Mouse (Mus musculus): ENCODE data around the gene Tmem255b.

Gene Tmem255b

DNA sequence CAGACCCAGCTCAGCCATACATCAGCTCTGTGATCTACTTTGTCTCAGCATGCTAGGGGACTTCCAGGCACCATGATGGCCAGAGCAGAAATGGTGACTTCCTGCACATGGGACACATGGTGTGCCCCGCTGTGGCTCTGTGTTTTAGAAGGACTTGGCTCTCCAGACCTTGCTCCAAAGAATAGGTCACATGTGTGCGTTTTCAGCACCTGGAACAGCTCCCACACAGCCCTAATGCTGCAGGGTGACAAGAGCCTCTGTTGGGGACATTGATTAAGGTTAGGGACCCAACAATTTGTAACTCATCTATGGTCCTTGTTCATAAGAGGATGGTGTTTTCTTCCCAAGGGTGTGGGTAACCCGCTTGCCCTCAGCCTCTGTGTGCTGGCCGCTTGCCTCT is 13.2 kb downstream of the Tmem255b start:
- DNase-seq (ENCODE audit: low spot score): no peak

DNA sequence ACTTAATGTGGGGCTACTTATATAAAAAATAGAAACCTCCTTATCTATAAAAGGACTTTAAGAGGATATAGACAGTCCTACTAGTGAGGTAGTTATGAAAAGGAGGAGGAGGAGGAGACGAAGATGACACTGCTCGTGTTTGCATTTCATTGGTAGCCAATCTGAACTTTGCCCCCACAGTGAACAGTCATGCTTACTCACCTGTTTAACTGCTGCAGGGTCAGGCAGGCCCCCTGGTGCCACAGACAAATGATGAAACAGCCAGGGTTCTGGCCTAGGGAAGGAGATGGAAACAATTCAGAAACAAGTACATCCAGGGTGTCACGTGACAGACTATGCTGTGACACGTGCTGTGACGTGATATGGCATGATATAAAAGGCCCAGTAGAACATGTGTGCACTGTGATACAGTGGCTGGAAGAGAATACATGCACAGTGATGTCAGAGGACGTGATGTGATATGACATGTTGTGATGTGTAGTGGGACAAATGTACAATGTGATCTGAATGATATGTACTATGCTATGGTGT is 16.8 kb downstream of the Tmem255b start:
- no peak for DNase-seq (ENCODE audit: low spot score)

DNA sequence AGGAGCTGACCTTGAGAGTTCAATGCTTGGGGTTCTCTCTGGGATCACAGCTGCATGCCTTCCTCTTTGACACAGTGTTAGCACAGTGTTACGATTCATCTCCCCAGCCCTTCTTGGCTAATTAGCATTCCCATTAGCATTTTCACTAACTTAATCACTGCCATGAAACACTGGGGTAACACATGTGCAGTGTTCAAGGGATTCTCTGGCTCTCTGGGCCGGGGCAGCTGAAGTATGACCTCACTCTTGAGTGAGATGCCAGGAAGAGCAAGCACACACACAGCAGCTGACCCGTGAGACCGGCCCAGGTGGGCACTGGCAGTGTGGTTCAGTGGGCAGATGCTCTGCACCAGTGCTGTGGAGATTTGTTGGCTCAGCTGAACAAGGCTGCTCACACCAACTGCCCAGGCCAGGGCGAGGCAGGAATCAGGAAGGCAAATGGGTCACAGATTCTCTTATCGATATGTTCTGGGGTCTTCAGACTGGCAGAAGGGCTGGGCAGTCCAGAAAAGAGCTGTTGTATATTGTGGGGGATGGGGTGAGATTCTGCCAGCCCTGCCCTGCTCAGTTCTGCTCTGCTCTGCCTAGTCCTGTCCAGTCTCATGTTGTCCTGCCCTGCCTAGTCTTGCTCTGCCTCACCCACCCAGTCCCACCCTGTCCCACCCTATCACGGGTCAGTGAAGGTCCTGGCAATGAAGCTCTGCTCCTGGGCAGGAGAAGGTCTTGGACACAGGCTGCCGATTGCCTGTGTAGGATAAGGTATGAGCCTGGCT is 19.5 kb downstream of the Tmem255b start:
- DNase-seq (ENCODE audit: low spot score): peak; percentile 48

DNA sequence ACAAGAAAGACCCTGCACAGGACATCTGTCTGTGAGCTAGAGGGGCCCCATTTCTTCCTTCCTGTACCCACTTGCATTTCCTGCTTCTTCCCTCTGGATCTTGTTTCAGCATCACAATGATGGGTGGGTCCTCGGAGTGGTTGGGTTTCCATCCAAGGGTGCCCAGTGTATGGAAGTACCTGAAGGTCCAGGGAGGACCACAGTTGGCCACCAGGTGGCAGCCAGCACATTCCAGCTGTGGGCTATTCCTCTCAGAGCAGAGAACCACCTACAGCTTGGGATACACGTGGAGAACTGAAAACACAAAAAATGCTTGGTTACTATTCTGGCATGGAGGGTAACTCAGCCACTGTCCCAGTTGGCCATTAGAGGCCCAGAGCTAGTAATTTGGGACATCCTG is 20.3 kb downstream of the Tmem255b start:
- peak; percentile 58 for DNase-seq (ENCODE audit: low spot score)

DNA sequence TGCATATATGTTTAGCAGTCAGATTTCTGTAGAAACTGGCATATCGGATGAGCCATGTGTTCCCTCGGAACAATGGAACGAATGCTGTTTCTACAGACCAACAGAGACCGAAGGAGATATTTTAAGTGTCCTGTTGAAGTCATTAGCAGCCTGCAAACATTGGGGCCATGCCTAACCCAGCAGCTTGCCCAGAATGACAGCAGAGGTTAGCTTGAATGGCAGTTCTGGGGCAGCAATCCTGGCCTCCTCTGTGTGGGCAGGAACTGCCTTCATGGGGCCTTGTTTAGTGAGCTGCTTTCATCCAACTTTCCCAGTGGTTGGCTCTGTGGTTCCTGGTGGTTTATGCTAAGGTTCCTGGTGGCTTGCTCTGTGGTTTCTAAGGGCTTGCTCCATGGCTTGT is 24.4 kb downstream of the Tmem255b start:
- DNase-seq (ENCODE audit: low spot score): no peak

DNA sequence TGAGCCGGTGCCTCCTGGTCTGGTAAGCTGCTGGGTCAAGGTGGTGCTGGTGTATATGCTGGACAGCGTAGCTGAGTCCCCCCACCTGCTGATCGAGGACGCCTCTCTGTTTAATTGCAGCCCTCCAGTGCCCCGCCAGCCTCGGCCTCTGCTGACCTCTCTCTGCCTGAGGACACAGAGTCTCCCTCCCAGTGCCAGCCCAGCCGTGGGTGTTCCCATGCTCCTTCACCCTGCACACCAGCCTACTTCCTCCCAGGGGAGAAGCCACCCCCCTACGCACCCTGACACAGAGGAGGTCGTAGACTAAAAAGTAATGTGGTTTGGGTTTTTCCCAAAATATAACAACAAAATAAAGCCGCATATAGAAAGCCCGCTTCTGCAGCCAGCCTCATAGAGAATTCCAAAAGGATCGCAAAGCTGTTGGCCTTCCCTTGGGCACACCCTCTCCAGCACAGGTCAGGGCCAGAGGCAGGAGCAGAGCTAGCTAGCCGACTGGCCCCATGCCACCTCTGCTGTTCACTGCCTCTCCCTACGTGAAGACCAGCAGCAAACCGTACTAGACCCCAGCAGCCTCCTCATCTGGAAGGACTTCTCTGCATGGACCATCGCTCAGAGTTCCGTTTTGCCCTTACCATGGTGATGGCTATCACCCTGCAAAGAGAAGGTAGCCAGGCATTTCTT is 26.2 kb downstream of the Tmem255b start:
- DNase-seq (ENCODE audit: low spot score): no peak

DNA sequence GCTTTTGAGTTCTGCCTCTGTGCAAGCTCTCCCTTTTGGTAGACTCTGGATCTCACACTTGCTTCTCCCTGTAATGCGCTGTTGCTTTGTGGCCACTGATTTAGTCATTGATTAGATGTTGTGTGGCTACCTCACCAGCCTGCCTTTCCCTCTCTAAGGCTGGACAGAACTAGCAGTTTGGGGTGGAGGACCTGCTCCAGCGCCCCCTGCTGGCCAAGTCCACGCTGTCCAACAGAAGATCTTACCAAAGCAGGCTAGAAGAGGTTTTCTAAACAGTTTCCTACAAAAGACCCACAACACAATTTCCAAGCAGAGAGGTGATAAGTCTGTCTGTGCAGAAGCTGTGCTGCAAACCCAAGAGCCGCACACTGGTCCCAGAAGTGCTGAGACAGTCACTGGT is 26.9 kb downstream of the Tmem255b start:
- DNase-seq (ENCODE audit: low spot score): peak; percentile 81

DNA sequence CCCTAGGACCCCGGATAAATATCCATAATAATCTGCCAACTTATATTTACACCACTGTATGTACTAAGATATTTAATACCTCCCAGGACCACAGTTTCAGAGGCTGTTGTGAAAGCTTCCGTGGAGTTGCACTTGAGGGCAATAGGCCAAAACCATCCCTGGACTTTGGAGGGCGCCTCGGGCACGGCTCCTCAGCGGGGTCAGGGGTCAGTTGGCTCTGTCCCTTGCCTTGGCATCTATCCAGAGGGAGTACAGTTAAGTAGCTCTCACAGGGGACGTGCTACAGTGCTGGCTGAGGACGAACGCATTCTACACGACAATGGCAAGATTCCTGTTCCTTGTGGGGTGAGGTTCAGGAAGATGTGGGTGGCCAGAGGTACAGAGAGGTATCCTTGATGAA is 27.4 kb downstream of the Tmem255b start:
- DNase-seq (ENCODE audit: low spot score): no peak

DNA sequence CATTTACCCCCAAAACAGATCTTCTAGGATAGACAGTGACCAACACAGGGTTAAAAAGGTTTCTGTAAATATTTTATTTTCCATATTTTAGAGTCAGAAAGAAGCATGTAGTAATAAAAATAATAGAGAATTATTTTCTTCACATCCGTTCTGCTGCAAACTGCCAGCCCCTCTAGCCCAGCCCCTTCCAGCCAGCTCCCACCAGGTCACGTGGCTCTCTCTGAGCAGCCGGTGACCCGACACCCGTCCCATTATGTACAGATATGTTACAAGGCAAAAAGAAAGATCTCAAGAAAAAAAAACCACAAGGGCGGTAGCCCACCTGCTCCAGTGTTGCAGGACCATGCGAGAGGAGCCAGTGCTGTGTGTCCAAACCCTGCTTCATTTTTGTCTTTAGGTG is 30.3 kb downstream of the Tmem255b start:
- DNase-seq (ENCODE audit: low spot score): no peak

DNA sequence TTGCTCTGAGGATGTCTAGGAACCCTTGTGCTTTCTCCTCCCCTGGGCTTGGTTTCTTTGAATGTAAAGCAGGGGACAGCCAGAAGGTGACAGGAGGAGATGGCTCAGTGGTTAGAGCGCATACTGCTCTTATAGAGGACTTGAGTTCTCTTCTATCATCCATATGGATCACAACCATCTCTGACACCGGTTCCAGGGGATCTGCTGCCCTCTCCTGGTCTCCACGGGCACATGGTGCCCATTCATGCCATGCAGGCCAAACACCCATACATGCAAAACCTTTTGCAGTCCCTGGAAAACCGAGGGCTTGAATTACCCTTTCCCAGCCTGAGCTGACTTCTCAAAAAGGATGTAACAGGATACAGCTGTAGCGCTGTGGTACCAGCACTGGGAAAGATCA is 32.0 kb downstream of the Tmem255b start:
- DNase-seq (ENCODE audit: low spot score): no peak

DNA sequence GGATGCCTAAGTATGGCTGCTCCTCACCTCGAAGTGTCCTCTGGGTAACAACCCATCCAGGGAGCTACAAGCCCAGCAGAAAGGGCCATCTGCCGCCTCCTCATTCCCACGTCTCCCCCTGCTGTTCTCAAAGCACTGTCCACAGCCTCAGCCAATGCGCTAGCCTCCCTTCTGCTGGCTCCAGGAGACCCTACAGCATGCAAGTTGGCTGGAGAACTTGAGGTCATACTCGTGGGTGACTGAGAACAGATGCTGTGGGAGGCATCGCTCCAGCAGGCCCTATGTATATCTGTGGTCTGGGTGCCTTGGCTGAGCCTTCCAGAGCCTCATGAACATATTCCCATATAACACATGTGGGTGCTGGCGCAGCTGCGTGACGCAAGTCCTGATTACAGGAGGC is 33.7 kb downstream of the Tmem255b start:
- DNase-seq (ENCODE audit: low spot score): no peak

DNA sequence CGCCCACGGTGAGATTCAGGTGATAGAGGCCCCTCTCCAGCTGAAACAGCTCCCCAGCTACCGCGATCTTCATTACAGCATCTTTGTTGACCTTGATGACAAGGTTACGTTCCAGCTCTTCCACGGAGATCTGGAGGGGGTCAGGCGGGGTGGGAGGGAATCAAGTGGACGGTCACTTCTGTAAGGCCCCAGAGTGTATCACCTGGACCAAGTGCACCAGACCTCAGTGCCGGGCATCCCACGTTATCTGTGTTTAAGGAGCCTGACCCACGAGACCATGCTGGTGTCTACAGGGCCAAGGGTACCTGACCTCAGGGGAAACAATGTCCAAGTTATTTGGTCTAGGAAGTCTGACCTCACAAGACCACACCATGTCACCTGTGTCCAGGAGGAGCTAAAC is 36.5 kb downstream of the Tmem255b start:
- no peak for DNase-seq (ENCODE audit: low spot score)

DNA sequence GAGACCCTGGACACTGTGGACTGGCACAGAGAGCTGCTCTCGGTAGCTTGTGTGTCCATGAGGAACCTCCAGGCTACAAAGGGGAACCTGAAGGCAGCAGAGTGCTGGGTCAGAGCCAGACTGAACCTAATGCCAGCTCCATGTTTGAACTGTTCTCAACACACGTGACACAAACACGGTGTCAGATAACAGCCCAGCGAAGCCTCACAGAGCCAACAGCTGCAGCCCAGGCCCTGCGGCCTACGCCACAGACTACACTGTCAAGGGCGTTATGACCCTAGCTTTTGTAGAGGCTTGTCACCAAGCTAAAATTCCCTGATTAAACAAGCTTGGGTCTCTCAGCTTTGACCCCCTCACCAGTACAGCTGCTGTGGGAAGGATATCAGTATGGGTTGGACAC is 37.3 kb downstream of the Tmem255b start:
- no peak for DNase-seq (ENCODE audit: low spot score)

DNA sequence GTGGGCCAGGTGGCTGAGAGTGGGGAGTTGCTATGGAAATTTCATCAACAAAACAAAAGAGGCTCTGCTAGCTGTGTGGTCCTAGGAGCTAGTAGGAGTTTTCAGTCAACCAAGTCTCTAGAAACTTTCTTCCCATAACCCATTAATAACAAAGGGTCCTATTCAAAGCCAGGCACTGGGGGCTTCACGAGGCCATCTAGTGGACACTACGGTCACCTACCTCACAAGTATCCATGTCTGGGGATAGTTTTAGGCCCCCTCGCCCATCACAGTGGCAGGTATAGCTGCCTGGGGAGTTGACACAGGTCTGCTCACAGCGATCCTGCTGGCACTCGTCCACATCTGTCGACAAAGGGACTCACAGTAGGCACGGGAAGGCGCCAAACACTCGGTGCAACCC is 40.9 kb downstream of the Tmem255b start:
- DNase-seq (ENCODE audit: low spot score): no peak

DNA sequence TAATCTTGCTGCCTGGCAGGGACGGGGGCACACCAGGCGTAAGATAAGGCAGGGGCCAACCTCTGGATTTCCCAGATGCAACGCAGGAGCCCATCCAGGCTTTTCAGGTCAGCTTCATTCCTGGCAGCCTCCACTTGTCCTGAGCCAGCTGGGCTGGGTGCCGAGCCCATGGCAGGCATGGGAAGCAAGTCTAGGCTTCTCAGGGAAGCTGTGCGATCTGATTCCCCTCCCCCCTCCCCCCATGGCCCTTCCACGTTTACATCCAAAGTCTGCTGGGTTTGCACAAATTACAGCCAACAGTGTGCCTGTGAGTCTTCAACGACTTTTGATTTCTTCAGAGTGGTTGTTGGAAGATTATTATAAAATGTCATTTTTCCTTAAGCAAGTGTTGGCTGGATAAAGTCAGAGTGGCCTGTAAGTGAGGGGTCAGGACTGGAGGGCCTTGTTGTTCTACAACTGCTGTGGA is 46.1 kb downstream of the Tmem255b start:
- no peak for DNase-seq (ENCODE audit: low spot score)

DNA sequence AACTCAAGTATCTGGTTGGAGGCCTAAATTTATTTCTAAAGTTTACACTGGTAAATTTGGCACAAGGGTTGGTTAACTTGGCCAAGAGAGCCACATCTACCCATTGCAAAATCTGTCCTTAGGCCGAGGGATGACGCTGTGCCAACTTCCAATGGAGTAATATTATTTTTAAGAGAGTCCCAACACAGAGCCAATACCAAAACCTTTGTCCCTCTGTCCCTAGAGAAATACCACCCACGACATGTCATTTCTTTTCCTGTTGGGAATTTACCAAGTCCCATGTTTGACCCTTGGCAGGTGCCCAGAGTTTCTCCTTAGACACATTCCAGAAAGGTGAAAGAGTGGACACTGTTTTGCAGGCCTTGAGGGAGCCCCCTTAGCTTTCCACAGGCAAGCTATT is 46.6 kb downstream of the Tmem255b start:
- DNase-seq (ENCODE audit: low spot score): no peak

DNA sequence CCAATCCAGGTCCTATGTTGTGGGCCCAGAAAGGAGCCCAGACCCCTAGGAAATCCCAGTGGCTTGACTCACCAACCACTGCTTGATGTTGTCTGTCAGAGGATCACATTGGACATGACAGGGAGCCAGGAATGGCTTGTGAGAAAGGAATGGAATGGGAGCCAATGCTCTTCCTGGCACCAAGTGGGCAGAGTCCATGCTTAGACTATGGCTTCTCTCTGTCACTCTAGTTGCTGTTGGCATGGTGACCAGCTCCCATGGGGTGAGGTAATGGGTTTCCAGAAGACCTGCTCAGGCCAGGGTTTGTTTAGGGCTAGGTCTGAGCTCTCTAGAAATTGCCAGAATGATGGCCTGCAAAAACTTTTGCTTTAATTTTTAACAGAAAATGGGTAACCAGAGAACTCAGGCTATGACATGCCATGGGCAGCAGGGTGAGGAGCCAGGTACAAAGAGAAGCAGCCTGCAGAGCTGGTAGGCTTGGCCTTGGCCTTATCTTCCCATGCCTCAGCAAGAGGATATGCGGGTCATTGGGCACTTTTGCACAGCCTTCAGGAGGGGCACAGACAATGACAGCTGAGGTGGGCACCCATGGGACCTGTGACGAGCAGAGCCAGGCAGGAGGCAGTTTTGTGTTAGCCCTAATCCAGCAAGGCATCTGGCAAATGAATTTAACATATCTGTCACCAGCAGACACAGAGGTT is 47.3 kb downstream of the Tmem255b start:
- no peak for DNase-seq (ENCODE audit: low spot score)

DNA sequence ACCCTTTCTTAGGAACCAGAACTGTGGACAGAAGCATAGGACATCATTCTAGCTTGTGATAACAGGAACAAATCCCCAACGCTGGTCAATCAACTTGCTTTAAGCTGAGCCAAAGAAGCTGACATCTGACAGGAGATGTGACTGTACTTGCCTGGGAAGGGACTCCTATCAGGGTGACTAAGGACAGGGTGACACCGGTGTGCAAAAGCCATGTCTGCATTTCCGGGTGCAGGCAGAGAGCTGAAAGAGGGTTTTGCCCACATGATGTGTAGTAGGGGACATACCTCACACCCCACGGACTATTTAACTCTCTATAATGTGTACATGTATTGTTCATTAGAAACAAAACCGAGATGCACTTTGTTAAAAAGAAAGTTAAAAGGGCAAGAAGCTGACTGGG is 48.2 kb downstream of the Tmem255b start:
- no peak for DNase-seq (ENCODE audit: low spot score)

DNA sequence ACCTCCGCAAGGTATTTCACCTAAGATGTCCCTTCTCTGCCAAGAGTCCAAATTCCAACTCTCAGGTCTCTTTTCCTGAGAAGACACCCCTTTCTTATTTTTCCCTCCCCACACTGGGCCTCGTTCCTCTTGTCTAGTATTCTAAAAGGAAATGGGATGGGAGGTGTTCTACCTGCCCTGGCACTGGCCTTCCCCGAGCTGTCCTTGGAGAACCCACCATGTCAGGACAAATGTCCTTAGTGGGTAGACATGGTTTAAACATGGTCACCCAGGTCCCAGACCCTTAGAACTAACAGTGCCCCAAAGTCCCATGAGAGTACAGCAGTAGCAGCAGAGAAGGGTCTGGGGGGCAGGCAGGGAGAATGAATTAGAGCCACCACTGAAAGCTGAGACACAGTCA is 54.4 kb downstream of the Tmem255b start:
- DNase-seq (ENCODE audit: low spot score): no peak

DNA sequence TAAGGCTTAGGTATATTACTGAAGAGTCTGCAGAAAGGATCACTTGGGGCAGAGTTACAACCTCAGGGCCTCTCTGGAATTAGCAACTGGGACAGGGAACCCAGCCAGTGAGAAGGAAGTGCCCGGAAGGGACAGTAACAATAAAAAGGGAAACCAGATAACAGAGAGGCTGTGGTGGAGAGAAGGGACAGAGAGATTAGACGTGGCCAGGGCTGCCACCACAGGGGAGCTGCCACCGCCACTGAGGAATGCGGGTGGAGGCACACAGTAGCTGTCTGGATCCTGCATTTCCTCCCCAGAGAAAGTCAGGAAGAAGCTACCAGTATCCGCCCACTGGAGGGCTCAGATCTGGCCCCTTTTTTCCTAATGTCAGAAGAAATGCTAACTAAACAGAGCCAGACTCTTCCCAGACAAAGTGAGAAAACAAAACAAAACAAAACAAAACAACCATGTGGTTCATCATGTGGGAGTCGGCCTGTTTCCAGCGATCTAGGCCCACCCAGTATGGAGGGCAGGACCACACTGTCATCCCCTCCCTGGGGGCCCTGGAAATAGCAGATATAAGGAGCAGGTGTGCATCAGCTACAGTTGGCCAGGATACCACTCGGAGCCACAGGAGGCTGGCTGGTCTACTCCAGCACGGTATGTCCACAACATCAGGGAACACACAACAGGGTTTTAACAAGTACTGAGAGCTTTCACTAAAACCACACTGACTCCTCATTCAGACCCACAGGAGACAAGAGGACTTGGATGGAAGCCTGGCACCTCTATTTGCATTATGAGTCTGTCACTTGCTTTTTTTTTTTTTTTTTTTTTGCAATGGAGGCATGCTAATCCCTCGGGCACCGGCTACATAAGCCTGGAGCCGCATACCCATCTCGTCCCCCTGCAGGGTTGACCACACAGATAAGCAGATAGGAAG is 55.3 kb downstream of the Tmem255b start:
- no peak for DNase-seq (ENCODE audit: low spot score)

DNA sequence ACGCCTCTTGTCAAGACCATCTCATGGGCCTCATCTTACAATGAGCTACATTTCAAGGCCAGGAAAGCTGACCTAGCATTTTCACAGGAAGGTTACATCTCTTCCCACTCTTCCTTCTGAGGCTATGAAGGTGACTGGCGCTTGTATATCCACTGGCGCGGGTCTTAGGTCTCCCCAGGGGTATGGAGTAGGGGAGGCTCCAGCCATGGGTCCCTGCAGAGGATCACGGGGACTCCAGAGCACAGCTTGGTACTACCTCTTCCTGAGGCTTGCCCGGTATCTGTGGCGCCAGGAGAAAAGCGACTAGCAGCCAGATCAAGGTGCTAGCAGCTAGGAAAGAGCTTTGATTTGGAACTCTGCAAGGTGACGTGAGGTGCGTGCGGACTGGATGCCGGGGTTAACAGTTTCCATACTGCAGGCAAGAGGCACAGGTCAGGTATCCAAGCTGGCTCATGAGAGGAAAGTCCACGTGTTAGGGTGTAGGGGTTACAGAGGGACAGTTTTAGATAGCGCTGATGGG is 56.6 kb downstream of the Tmem255b start:
- no peak for DNase-seq (ENCODE audit: low spot score)
